Mouse (Mus musculus) small intestine, adult 2 months (tissue): Measurements from ENCODE around the gene Atl1. TPM values are rescaled to one million over a fixed set of nuclear protein-coding genes. Genes with fewer than 3 reads are reported as not detected.
A peak's percentile ranks its signal among the peaks of the same experiment; 100 is the strongest.

ENCODE experiments used
- H3K27ac ChIP-seq: fragments of 200-500 bp; 2 replicates; pipeline ENCODE4 v1.5.1; 2012; ENCODE audit warnings: low read depth, low read length, control low read depth, inconsistent platforms; ENCODE audit not compliant: insufficient read depth
- H3K27me3 ChIP-seq: fragments of 200-500 bp; 2 replicates; pipeline ENCODE4 v1.6.1; 2012; ENCODE audit warnings: mild to moderate bottlenecking, moderate library complexity, low read length, inconsistent platforms; ENCODE audit not compliant: control insufficient read depth, insufficient read depth
- H3K36me3 ChIP-seq: fragments of 200-500 bp; 2 replicates; pipeline ENCODE4 v1.6.1; 2012; ENCODE audit warnings: mild to moderate bottlenecking, low read length, control low read depth, inconsistent platforms; ENCODE audit not compliant: control insufficient read depth, insufficient read depth
- H3K4me1 ChIP-seq: fragments of 200-500 bp; 2 replicates; pipeline ENCODE4 v1.6.1; 2012; ENCODE audit warnings: low read length, inconsistent platforms, mixed read lengths; ENCODE audit not compliant: control insufficient read depth, insufficient read depth, insufficient read length
- H3K4me3 ChIP-seq: fragments of 200-500 bp; 2 replicates; pipeline ENCODE4 v1.5.1; 2012; ENCODE audit warnings: low read depth, mild to moderate bottlenecking, control low read depth, inconsistent platforms, low read length, moderate library complexity
- CTCF ChIP-seq: fragments of 200-500 bp; IDR thresholded peaks from 2 replicates; pipeline ENCODE4 v1.5.1; 2012; ENCODE audit warnings: low read depth, mild to moderate bottlenecking, control low read depth, inconsistent platforms, low read length, moderate library complexity, mixed read lengths; ENCODE audit not compliant: insufficient replicate concordance, insufficient read length; ENCODE audit errors: extremely low read depth
- POLR2A ChIP-seq: fragments of 200-500 bp; IDR thresholded peaks from 2 replicates; pipeline ENCODE4 v1.6.1; 2012; ENCODE audit warnings: low read depth, mild to moderate bottlenecking, control low read depth, inconsistent platforms, low read length, moderate library complexity
- WGBS: fragments of 180-500 bp; shearing (Covaris S2); methylation state at CpG from one replicate; pipeline ENCODE4 v1.1.7; 2018; 5-methylcytosine and 5-hydroxymethylcytosine counted together
- polyA plus RNA-seq: library from polyadenylated mRNA; depleted of rRNA; stranded (reverse); fragments of >200 nt; gene quantifications from 2 replicates; pipeline ENCODE4 v1.2.3, GENCODE M21; 2012

Gene Atl1
- polyA plus RNA-seq, 1 experiment = 0.41 TPM

DNA sequence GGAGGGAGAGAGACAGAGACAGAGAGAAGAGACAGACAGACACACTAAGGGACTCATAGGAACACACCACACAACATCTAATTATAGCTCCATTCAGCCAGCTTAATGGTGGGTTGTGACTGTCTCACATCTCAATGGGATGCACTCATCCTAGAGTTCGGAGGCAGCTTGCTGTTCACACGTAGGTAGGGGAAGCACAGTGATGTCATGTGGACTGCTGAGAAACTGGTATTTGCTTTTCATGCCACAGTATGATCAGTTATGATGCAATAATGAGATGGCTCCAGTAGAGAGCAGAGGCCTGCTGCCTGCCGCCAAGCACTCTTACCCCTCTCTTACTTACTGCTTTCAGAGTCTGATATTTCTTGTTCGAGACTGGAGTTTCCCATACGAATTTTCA lies 53.4 kb downstream of the Atl1 start:
- no peak overlapping the region for H3K4me3 ChIP-seq
- TF ChIP-seq CTCF = no peak
- TF ChIP-seq POLR2A = no peak
- no peaks in the 10 kb centered on the region for H3K27me3 ChIP-seq
- WGBS = 92% methylated on average over 5 of the region's 5 CpGs
- H3K36me3 ChIP-seq = no peaks in the 10 kb centered on the region
- no peaks in the 10 kb centered on the region for H3K4me1 ChIP-seq
- no peak overlapping the region for H3K27ac ChIP-seq

DNA sequence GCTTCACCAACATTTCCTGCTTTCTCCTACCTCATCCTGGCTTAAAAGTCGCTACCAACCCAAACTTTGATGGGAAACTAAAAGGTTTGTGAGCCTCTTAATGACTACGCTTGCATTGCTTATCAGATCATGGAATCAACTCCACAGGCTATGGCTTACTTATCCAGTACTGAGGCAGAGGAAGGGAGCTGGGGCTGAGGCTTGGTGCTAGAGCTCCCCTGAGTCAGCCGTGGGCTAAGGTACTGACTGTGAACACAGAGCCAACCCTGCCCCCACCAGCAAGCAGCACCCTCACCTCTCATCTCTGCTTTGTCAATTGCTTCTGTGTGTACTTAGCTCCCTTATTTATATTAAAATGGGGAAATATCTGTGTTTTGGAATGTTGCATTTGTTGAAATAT lies 55.1 kb downstream of the Atl1 start:
- H3K27me3 ChIP-seq = no peaks in the 10 kb centered on the region
- no peaks in the 10 kb centered on the region for H3K4me1 ChIP-seq
- no peak overlapping the region for H3K4me3 ChIP-seq
- TF ChIP-seq CTCF = no peak
- no peak for TF ChIP-seq POLR2A
- H3K27ac ChIP-seq = no peak overlapping the region
- WGBS = 72% methylated on average over 3 of the region's 3 CpGs
- H3K36me3 ChIP-seq = no peaks in the 10 kb centered on the region

GRCm38 (mm10) chr12:69957378-69957777 lies 65.0 kb downstream of the Atl1 start:
- 61% methylated on average over 2 of the region's 2 CpGs for WGBS
- TF ChIP-seq POLR2A (no peak), CTCF (no peak)
- H3K36me3 ChIP-seq = peaks cover 10% of the 10 kb centered on the region

DNA sequence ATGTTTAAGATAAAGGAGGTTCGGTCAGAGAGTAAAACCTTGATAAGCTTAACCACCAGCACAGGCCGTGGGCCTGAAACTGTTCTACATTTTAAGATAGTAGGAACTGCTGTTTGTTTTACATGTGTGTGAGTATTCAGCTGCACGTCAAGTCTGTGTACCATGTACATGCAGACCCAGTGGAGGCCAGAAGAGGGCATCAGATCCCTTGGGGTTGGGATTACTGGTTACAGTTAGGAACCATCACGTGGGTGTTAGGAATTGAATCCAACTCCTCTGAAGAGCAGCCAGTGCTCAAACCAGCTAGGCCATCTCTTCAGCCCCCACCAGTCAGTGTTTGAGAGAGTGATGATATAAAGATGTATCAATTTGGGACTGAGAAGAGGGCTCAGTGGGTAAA lies 70.1 kb downstream of the Atl1 start:
- H3K27ac ChIP-seq = no peak overlapping the region
- peaks cover 37% of the 10 kb centered on the region for H3K36me3 ChIP-seq
- H3K4me3 ChIP-seq = no peak overlapping the region
- no peaks in the 10 kb centered on the region for H3K4me1 ChIP-seq
- 51% methylated on average over 4 of the region's 4 CpGs for WGBS
- TF ChIP-seq CTCF (peak; percentile 54; the same call in 1 of the 2 replicates), POLR2A (no peak)
- no peaks in the 10 kb centered on the region for H3K27me3 ChIP-seq

More at GRCm38 (mm10) chr12:69957378-69957777, 65.0 kb downstream of the Atl1 start:
- no peak overlapping the region for H3K4me3 ChIP-seq
- no peak overlapping the region for H3K27ac ChIP-seq
- H3K4me1 ChIP-seq = no peaks in the 10 kb centered on the region
- no peaks in the 10 kb centered on the region for H3K27me3 ChIP-seq

DNA sequence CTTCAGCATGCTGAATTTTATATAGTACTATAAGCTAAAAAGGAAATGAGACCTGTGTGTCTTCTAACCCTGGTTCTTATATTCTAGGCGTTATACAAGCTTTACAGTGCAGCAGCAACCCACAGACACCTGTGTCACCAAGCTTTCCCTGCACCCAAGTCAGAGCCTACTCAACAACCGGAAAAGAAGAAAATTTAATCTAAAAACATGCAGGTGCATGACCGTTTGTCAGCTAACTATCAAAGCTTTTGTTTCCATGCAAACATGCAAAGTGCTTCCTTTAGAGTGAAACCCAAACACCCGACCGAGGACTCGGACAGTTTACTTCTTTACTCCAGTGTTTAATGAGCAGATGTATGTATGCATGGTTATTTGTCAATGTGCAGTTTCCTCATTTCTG lies 70.7 kb downstream of the Atl1 start:
- Histone ChIP-seq H3K27ac (no peak overlapping the region), H3K4me3 (no peak overlapping the region), H3K4me1 (no peaks in the 10 kb centered on the region), H3K36me3 (peaks cover 39% of the 10 kb centered on the region), H3K27me3 (no peaks in the 10 kb centered on the region)
- no peak for TF ChIP-seq POLR2A
- TF ChIP-seq CTCF = no peak
- WGBS = 88% methylated on average over 6 of the region's 6 CpGs

DNA sequence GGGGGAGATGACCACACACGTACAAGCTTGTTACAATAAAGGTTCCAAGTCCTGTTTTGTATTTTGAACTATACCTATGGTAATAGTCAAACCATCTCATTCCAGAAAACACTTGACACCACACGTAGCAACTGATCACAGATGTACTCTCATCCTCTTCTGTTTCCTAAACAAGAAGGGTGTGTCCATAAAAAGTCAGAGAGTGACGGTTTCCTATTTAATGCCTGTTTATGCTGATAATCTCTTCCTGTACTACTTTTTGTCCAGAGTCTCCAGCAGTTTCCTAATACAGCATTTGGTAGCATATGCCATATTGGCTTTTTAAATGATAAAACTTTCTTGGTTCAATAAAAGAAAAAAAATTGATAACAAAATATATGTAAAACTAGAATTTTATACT lies 73.2 kb downstream of the Atl1 start:
- no peak overlapping the region for H3K27ac ChIP-seq
- TF ChIP-seq CTCF (no peak), POLR2A (no peak)
- H3K4me3 ChIP-seq = no peak overlapping the region
- H3K4me1 ChIP-seq = no peaks in the 10 kb centered on the region
- peaks cover 53% of the 10 kb centered on the region for H3K36me3 ChIP-seq
- no peaks in the 10 kb centered on the region for H3K27me3 ChIP-seq
- whole genome bisulfite sequencing = 78% methylated on average over 3 of the region's 3 CpGs

GRCm38 (mm10) chr12:69966071-69966470 lies 73.7 kb downstream of the Atl1 start:
- H3K4me3 ChIP-seq = no peak overlapping the region
- 74% methylated on average over 5 of the region's 5 CpGs for WGBS
- no peaks in the 10 kb centered on the region for H3K4me1 ChIP-seq
- H3K27me3 ChIP-seq = no peaks in the 10 kb centered on the region
- no peak overlapping the region for H3K27ac ChIP-seq
- H3K36me3 ChIP-seq = peaks cover 52% of the 10 kb centered on the region
- TF ChIP-seq CTCF (no peak), POLR2A (no peak)

- H3K27ac ChIP-seq = no peak overlapping the region
- H3K36me3 ChIP-seq = peaks cover 50% of the 10 kb centered on the region
- no peaks in the 10 kb centered on the region for H3K27me3 ChIP-seq
- WGBS = 81% methylated on average over 6 of the region's 6 CpGs
- H3K4me1 ChIP-seq = no peaks in the 10 kb centered on the region
- no peak for TF ChIP-seq CTCF
- no peak for TF ChIP-seq POLR2A
- H3K4me3 ChIP-seq = no peak overlapping the region
These were observed 74.7 kb downstream of the Atl1 start for GRCm38 (mm10) chr12:69967112-69967511.
